Mouse (Mus musculus) olfactory bulb, adult 2 months (tissue): ENCODE data around the gene Zkscan7. TPM values are rescaled to one million over a fixed set of nuclear protein-coding genes. Genes with fewer than 3 reads are reported as not detected.

Experiments
- H3K27ac ChIP-seq: fragments of 200-500 bp; 2 replicates; pipeline ENCODE4 v1.5.1; 2012; ENCODE audit warnings: low read depth, low read length; ENCODE audit not compliant: insufficient read depth
- H3K4me1 ChIP-seq: fragments of 200-500 bp; 2 replicates; pipeline ENCODE4 v1.6.1; 2012; ENCODE audit warnings: low read length; ENCODE audit not compliant: control insufficient read depth, insufficient read depth
- H3K4me3 ChIP-seq: fragments of 200-500 bp; 2 replicates; pipeline ENCODE4 v1.5.1; 2012; ENCODE audit warnings: mild to moderate bottlenecking, low read depth, low read length, moderate library complexity; ENCODE audit not compliant: insufficient read depth
- CTCF ChIP-seq: fragments of 200-500 bp; IDR thresholded peaks from 2 replicates; pipeline ENCODE4 v1.5.1; 2012; ENCODE audit warnings: low read depth, mild to moderate bottlenecking, low read length, moderate library complexity; ENCODE audit not compliant: insufficient read depth
- POLR2A ChIP-seq: fragments of 200-500 bp; IDR thresholded peaks from 2 replicates; pipeline ENCODE4 v1.6.1; 2012; ENCODE audit warnings: mild to moderate bottlenecking, low read depth, low read length, moderate library complexity; ENCODE audit not compliant: insufficient read depth
- WGBS: fragments of 180-500 bp; shearing (Covaris S2); methylation state at CpG from one replicate; pipeline ENCODE4 v1.1.7; 2018; 5-methylcytosine and 5-hydroxymethylcytosine counted together
- polyA plus RNA-seq: library from polyadenylated mRNA; stranded (reverse); fragments of >200 nt; gene quantifications from 2 replicates; pipeline ENCODE4 v1.2.4, GENCODE M21; 2012; ENCODE audit warnings: low replicate concordance; ENCODE audit not compliant: missing spikeins, insufficient read depth, insufficient read length

Zkscan7 gene
- polyA plus RNA-seq, 1 experiment, result not detected

DNA sequence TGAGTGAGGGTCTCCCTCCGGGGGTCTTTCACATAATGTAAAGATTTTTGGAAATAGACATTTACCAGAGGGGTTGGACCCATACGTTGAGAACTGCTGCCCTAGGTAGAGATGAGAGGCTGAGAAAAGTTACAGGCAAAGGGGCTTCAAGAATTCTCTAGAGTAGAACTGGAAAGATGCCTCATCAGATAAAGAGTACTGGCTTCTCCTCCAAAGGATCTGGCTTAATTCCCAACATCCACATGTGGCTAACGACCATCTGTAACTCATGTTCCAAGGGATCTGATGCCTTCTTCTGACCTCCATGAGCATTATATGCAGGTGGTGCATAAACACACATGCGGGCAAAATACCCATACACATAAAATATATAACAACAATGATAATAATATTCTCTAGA lies 29.9 kb upstream of the Zkscan7 start:
- TF ChIP-seq POLR2A (no peak), CTCF (no peak)
- H3K4me3 ChIP-seq, result no peak overlapping the region
- H3K4me1 ChIP-seq, result no peaks in the 10 kb centered on the region
- 89% methylated on average over 4 of the region's 4 CpGs for WGBS
- H3K27ac ChIP-seq, result no peak overlapping the region

DNA sequence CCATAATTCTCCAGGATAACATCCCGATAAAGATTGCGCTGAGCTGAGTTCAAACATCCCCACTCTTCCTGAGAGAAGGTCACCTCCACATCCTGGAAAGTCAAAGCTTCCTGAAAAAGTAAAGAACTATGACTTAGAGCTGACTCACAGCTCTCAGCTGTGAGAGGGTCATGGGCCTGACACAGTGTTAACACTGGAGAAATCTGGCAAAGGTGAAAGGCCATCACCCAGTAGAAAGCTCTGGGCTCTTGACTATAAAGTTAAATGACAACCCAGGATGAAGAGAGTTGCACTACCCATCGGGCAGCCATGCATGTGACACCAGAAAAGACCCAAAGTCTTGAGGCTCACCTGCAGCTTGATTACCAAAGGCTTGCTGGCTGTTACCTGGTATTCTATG lies 28.8 kb upstream of the Zkscan7 start:
- no peaks in the 10 kb centered on the region for H3K4me1 ChIP-seq
- WGBS, result over 99% methylated on average over 3 of the region's 3 CpGs
- H3K4me3 ChIP-seq, result no peak overlapping the region
- TF ChIP-seq POLR2A, result no peak
- no peak overlapping the region for H3K27ac ChIP-seq

DNA sequence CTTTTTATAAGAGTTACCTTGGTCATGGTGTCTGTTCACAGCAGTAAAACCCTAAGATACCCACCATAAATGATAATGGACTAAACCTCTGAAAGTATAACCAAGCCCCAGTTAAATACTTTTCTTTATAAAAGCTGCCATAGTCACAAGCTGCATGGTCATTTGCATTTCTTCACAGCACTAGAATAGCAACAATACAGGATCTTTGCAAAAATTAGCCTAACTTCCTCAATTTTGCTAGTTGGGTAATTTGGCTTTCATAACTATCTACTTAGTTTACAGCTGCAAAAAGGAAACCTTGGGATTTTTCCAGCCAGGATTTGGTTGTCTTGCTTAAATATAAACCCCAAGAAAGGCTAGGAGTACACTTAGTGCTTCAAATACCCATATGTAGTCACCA lies 24.7 kb upstream of the Zkscan7 start:
- no peak for TF ChIP-seq CTCF
- no peaks in the 10 kb centered on the region for H3K4me1 ChIP-seq
- H3K4me3 ChIP-seq, result no peak overlapping the region
- H3K27ac ChIP-seq, result no peak overlapping the region

DNA sequence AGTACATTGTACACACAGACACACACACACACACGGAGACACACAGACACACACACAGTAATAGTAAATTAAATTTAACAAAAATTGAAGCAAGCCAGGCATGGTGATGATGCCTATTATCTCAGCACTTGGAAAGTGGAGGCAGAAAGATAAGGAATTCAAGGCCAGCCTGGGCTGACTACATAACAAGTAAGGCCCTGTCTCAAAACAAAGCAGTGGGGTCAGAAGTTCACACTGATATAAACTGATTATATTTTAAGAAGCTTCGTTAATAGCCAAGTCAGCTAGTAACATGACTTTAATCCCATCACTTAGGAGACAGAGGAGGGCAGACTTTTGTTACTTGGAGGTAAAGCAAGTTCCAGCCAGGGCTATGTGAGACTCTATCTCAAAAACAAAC lies 21.8 kb upstream of the Zkscan7 start:
- Histone ChIP-seq H3K27ac (no peak overlapping the region), H3K4me1 (no peaks in the 10 kb centered on the region), H3K4me3 (no peak overlapping the region)
- WGBS, result 87% methylated on average over 2 of the region's 2 CpGs
- TF ChIP-seq POLR2A (no peak), CTCF (no peak)

DNA sequence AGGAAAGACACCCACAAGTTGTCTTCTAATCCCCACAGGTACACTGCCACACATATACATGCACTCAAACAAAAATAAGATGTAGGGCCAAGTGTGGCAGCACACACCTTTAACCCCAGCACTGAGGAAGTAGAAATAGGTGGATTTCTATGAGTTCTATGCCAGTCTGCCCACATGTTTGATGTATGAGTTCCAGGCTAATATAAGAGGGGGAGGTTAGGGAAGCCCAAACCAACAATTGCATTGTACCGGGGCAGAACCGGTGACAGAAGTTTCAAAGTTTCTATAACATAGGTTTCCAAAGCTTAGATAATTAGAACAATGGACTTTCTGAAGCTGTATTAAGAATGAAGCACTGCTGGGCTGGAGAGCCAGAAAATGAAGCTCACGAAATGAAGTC lies 20.6 kb upstream of the Zkscan7 start:
- TF ChIP-seq CTCF, result no peak
- H3K27ac ChIP-seq, result no peak overlapping the region
- WGBS, result 36% methylated on average over 3 of the region's 3 CpGs
- no peaks in the 10 kb centered on the region for H3K4me1 ChIP-seq
- no peak overlapping the region for H3K4me3 ChIP-seq

DNA sequence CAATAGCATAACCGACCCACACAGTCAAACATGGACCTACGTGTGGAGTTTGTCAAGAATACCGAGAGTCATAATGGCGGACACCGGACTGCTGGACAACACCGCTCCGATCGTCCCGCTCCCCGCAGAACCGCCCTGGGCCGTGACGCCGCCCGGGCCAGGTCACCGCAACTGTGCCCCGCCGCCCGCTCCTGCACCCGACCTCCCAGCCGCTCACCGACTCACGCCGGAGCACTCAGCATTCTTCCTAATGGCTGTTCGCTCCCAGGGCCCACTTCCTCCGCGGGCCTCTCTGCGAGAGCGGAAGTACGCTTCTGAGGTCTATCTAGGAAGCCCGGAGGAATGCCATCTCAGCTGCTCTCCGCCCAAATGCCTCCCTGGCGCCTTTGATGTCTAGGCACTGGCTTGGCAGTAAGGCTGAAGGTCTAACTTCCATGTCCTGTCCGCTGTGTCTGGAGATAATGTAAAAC lies 19.8 kb upstream of the Zkscan7 start, which contains the start of gene Zfp445:
TSS of gene Zfp445 (minus strand) at position 310 of the 470 bp plus-strand sequence.
- no peak for TF ChIP-seq CTCF
- TF ChIP-seq POLR2A, result peak; percentile 38; the same call in 1 of the 2 replicates
- under 1% methylated on average over 34 of the region's 34 CpGs for WGBS

DNA sequence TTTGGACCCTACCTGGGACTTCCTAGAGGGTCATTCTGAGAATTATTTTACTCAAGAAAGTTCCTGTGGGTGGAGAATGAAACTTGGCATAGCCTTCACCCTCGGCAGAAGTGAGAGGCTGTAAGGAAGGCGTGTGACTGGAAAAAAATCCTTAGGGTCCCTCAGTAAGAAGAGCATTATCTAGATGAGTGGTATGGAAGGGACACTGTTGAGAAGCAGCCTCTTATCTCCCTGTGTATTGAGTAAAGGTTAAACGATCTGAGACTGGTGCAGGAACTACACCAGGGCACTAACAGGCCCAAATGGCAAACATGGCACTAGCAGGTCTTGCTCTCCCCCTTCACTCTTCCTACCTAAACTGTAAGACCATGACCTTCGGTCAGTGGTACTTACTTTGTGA lies 19.3 kb upstream of the Zkscan7 start:
- H3K4me1 ChIP-seq, result no peaks in the 10 kb centered on the region
- WGBS, result 60% methylated on average over 4 of the region's 4 CpGs
- no peak for TF ChIP-seq CTCF
- TF ChIP-seq POLR2A, result no peak
- peak overlapping the region; percentile 93 for H3K4me3 ChIP-seq
- H3K27ac ChIP-seq, result no peak overlapping the region

More for the DNA sequence above, 19.8 kb upstream of the Zkscan7 start, which contains the start of gene Zfp445:
- H3K27ac ChIP-seq, result peak within 1 kb of the TSS; percentile 67
- H3K4me3 ChIP-seq, result peak within 1 kb of the TSS; percentile 93
- no peaks in the 10 kb centered on the region for H3K4me1 ChIP-seq

DNA sequence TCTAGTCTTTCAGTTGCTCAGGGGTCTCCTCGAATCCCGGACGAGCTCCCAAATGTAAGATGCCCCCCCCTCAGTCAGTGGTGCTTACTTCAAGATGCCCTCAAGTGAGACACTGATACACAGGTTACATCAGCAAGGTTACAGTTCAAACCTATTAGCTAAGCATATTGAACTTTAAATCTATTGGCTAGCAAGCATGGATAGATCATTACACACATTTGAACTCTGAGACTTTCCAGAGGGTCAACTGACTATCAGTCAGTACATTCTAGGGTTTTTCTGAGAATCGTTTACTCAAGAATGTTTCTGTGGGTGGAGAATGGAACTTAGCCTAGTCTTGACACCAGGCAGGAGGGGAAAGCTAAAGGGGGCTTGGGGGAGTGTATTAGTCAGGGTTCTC lies 12.9 kb upstream of the Zkscan7 start:
- H3K27ac ChIP-seq, result no peak overlapping the region
- TF ChIP-seq POLR2A, result no peak
- no peak for TF ChIP-seq CTCF
- H3K4me3 ChIP-seq, result no peak overlapping the region
- 80% methylated on average over 4 of the region's 4 CpGs for WGBS
- no peaks in the 10 kb centered on the region for H3K4me1 ChIP-seq

DNA sequence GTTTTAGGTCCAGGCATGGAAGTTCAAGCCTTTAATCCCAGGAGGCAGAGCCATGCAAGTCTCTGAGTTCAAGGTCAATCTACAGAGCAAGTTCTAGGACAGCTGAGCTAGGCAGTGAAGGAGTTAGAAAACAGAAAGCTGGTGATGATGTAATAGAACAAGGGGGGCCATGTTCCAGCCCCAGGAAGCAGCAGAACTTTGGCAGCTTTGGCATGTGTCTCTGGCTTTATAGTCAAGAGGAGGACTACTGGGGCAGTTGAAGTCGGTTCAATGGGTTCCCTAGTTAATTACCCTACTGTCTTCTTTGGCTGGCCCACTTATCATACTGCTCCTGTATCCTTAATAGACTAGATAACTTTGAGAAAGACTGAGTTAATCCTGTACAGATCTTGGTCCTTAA lies 10.8 kb upstream of the Zkscan7 start:
- Histone ChIP-seq H3K4me1 (no peaks in the 10 kb centered on the region), H3K27ac (no peak overlapping the region), H3K4me3 (no peak overlapping the region)
- 63% methylated on average over 1 of the region's 1 CpGs for WGBS
- TF ChIP-seq POLR2A (no peak), CTCF (no peak)

DNA sequence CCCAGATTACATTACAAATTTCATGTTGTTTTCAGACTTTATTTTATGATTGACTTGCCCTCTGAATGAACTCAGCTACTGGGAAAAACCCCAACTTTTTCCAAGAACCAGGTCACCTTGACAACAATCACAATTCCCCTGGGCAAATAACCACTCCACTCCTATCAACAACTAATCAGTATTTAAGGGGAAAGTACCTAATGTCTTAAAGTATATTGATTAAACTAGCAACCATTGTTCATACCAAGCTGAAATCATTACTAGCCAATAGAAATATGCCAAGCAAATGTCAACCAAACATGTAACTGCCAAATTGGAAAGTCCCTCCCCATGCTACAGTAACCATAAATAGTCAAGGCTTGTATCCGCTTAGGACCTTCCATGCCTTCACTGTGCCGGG lies 10.3 kb upstream of the Zkscan7 start:
- WGBS, result 94% methylated on average over 2 of the region's 2 CpGs
- TF ChIP-seq POLR2A (no peak), CTCF (no peak)
- H3K27ac ChIP-seq, result no peak overlapping the region
- H3K4me1 ChIP-seq, result no peaks in the 10 kb centered on the region
- no peak overlapping the region for H3K4me3 ChIP-seq
